Mouse (Mus musculus) myocyte (in vitro differentiated cells): ENCODE measurements at regions not wholly inside any gene's neighbourhood (a gene's known extent, or its start where the extent isn't known, plus 50 kb on each side); places are given as distances from the start of the nearest gene placed in this dataset.

ENCODE experiments used
- H3K27me3 ChIP-seq: one replicate; pipeline ENCODE4 v1.6.1; 2011; ENCODE audit not compliant: control insufficient read depth, insufficient read depth, insufficient read length
- H3K36me3 ChIP-seq: one replicate; pipeline ENCODE4 v1.6.1; 2011; ENCODE audit not compliant: control insufficient read depth, insufficient read depth
- H3K4me2 ChIP-seq: one replicate; pipeline ENCODE4 v1.6.1; 2011; ENCODE audit warnings: low read depth, control low read depth
- H3K4me3 ChIP-seq: one replicate; pipeline ENCODE4 v1.5.1; 2011; ENCODE audit warnings: mild to moderate bottlenecking, control low read depth, moderate library complexity
- H3K79me2 ChIP-seq: one replicate; pipeline ENCODE4 v1.6.1; 2011; ENCODE audit not compliant: control insufficient read depth, insufficient read depth
- H3ac ChIP-seq: one replicate; pipeline ENCODE4 v1.6.1; 2011; ENCODE audit not compliant: control insufficient read depth, insufficient read length
- CEBPB ChIP-seq: IDR thresholded peaks from 2 replicates; pipeline ENCODE4 v1.6.1; 2011; ENCODE audit warnings: mild to moderate bottlenecking, moderate library complexity; ENCODE audit not compliant: poor library complexity, insufficient read depth, severe bottlenecking
- E2F4 ChIP-seq: IDR thresholded peaks from one replicate; pipeline ENCODE4 v1.6.1; 2011; ENCODE audit warnings: mild to moderate bottlenecking, control low read depth, moderate library complexity; ENCODE audit not compliant: insufficient read depth
- MAX ChIP-seq: IDR thresholded peaks from one replicate; pipeline ENCODE4 v1.6.1; 2011; ENCODE audit warnings: low read depth, mild to moderate bottlenecking, control low read depth
- MYOD1 ChIP-seq, 3 experiments: IDR thresholded peaks; one replicate each; pipeline ENCODE4 v1.6.1; 2011; ENCODE audit warnings: control low read depth in 2 of 3, low read depth in 2 of 3, mild to moderate bottlenecking in 2 of 3, moderate library complexity in 1 of 3; ENCODE audit not compliant: insufficient read length in 2 of 3, control insufficient read depth in 1 of 3
- MYOG ChIP-seq, 3 experiments: IDR thresholded peaks; one replicate each; pipeline ENCODE4 v1.6.1; 2011; ENCODE audit warnings: control low read depth in 2 of 3, low read depth in 2 of 3, mild to moderate bottlenecking in 2 of 3; ENCODE audit not compliant: insufficient read length in 2 of 3, control insufficient read depth in 1 of 3, insufficient read depth in 1 of 3
- POLR2A ChIP-seq: IDR thresholded peaks from one replicate; pipeline ENCODE4 v1.6.1; 2011; ENCODE audit warnings: low read depth, mild to moderate bottlenecking, control low read depth, moderate library complexity; ENCODE audit not compliant: insufficient read length
- POLR2AphosphoS2 ChIP-seq: IDR thresholded peaks from one replicate; pipeline ENCODE4 v1.6.1; 2011; ENCODE audit warnings: low read depth, control low read depth; ENCODE audit not compliant: insufficient read length
- REST ChIP-seq: IDR thresholded peaks from one replicate; pipeline ENCODE4 v1.6.1; 2011; ENCODE audit warnings: mild to moderate bottlenecking, control low read depth, moderate library complexity; ENCODE audit not compliant: insufficient read depth, insufficient read length
- SRF ChIP-seq: IDR thresholded peaks from one replicate; pipeline ENCODE4 v1.6.1; 2011; ENCODE audit warnings: low read depth; ENCODE audit not compliant: control insufficient read depth, insufficient read length
- TCF12 ChIP-seq: IDR thresholded peaks from one replicate; pipeline ENCODE4 v1.6.1; 2011; ENCODE audit warnings: mild to moderate bottlenecking, control low read depth; ENCODE audit not compliant: poor library complexity, insufficient read depth, severe bottlenecking
- TCF3 ChIP-seq: IDR thresholded peaks from one replicate; pipeline ENCODE4 v1.6.1; 2011; ENCODE audit warnings: low read depth, control low read depth; ENCODE audit not compliant: insufficient read length
- USF1 ChIP-seq: IDR thresholded peaks from one replicate; pipeline ENCODE4 v1.6.1; 2011; ENCODE audit warnings: low read depth, mild to moderate bottlenecking, control low read depth, moderate library complexity

GRCm38 (mm10) chr4:131432591-131433177 lies 405.4 kb downstream of the Ptpru start:
- Histone ChIP-seq H3ac (no peak overlapping the region), H3K4me3 (no peak overlapping the region), H3K79me2 (no peaks in the 10 kb centered on the region), H3K27me3 (no peaks in the 10 kb centered on the region), H3K4me2 (no peak overlapping the region), H3K36me3 (no peaks in the 10 kb centered on the region)
- TF ChIP-seq MAX (no peak), TCF3 (no peak), POLR2A (no peak), SRF (no peak), TCF12 (no peak), POLR2AphosphoS2 (no peak), REST (no peak), MYOG (IDR thresholded peaks at IDR 0.05; ENCODE audit: control insufficient read depth in 1 of 3, insufficient read depth in 1 of 3, insufficient read length in 2 of 3, low read depth in 2 of 3) (no peak), CEBPB (no peak), MYOD1 (IDR thresholded peaks at IDR 0.05; ENCODE audit: control insufficient read depth in 1 of 3, insufficient read length in 2 of 3, low read depth in 2 of 3) (no peak)

DNA sequence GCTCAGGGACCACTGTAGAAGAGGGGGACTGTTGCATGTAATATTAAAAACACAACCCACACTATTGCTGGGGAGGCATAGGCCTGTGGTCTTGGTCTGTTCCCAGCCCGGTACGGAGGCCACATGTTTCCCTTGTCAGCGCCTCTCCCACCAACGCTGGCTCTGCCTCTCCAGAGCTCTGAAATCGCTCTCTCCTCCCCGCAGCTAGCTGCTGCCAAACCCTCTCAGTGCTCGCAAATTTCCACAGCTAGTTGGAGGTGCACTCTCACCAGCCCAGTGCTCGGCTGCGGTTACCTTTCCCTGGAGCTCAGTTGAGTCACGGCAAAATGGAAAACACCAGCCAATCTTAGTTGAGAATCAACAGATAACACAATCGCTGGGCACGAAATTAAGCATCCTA lies 402.9 kb downstream of the Ptpru start:
- H3K36me3 ChIP-seq, result no peaks in the 10 kb centered on the region
- TF ChIP-seq SRF, result no peak
- no peaks in the 10 kb centered on the region for H3K79me2 ChIP-seq

GRCm38 (mm10) chr4:131438403-131438802 lies 399.7 kb downstream of the Ptpru start:
- Histone ChIP-seq H3K79me2 (no peaks in the 10 kb centered on the region), H3K4me2 (no peak overlapping the region), H3K4me3 (no peak overlapping the region), H3K36me3 (no peaks in the 10 kb centered on the region), H3ac (no peak overlapping the region), H3K27me3 (no peaks in the 10 kb centered on the region)
- no peak for TF ChIP-seq POLR2A
- no peak for TF ChIP-seq TCF12
- no peak for TF ChIP-seq TCF3
- TF ChIP-seq REST, result no peak
- TF ChIP-seq MYOG (IDR thresholded peaks at IDR 0.05; ENCODE audit: control insufficient read depth in 1 of 3, insufficient read depth in 1 of 3, insufficient read length in 2 of 3, low read depth in 2 of 3), result no peak
- TF ChIP-seq E2F4, result no peak
- no peak for TF ChIP-seq USF1
- TF ChIP-seq CEBPB, result no peak
- no peak for TF ChIP-seq SRF
- TF ChIP-seq POLR2AphosphoS2, result no peak
- no peak for TF ChIP-seq MAX
- TF ChIP-seq MYOD1 (IDR thresholded peaks at IDR 0.05; ENCODE audit: control insufficient read depth in 1 of 3, insufficient read length in 2 of 3, low read depth in 2 of 3), result no peak

More for the DNA sequence above, 402.9 kb downstream of the Ptpru start:
- Histone ChIP-seq H3ac (no peak overlapping the region), H3K27me3 (no peaks in the 10 kb centered on the region), H3K4me3 (no peak overlapping the region), H3K4me2 (no peak overlapping the region)

DNA sequence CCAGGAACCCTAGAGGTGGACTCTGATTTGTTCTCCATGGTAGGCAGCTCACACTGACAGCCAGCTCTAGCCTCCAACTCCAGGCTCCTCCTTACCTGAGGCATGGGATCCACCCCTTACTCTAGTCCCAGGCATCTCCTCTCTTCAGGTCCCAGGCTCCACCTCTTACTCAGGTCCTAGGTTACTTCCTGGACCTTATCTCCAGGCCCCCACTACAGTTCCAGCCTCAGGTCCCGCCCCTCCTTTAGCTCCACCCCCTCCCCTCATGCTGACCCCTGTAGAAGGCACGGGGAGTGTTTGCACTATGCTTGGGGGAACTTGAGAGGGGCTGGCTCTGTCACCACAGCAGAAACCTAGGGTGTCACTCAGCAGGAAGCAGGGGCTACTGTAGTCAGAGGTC lies 399.2 kb downstream of the Ptpru start:
- no peak overlapping the region for H3ac ChIP-seq
- H3K4me2 ChIP-seq, result no peak overlapping the region
- TF ChIP-seq MYOD1 (IDR thresholded peaks at IDR 0.05; ENCODE audit: control insufficient read depth in 1 of 3, insufficient read length in 2 of 3, low read depth in 2 of 3) (no peak), SRF (no peak), POLR2AphosphoS2 (no peak), TCF12 (no peak)
- H3K36me3 ChIP-seq, result no peaks in the 10 kb centered on the region
- no peaks in the 10 kb centered on the region for H3K27me3 ChIP-seq
- no peaks in the 10 kb centered on the region for H3K79me2 ChIP-seq
- H3K4me3 ChIP-seq, result no peak overlapping the region

DNA sequence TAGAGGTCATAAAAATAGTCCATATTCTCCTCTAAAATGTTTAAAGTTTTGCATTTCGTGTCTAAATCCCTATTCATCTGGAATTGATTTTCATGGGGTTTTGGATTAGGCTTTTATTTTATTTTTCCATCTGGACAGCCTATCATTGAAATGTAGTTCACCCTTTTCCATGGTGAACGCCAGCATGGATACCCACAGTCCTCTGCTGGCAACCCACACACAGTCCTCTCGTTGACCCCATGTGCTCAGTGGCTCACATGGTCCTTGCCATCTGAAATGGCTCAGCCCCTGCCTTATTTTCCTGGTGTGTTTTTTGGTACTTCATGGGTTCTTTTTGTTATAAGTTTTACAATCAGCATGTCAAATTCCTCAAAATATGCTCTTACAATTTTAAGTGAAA lies 397.2 kb downstream of the Ptpru start:
- Histone ChIP-seq H3K36me3 (no peaks in the 10 kb centered on the region), H3ac (no peak overlapping the region), H3K79me2 (no peaks in the 10 kb centered on the region)

More for the DNA sequence above, 397.2 kb downstream of the Ptpru start:
- no peak overlapping the region for H3K4me3 ChIP-seq
- TF ChIP-seq TCF3, result no peak
- no peak for TF ChIP-seq CEBPB
- H3K4me2 ChIP-seq, result no peak overlapping the region
- no peaks in the 10 kb centered on the region for H3K27me3 ChIP-seq
